Mouse (Mus musculus) brain, embryonic 14.5 days (tissue): ENCODE measurements around the gene Gm21860.
"Not testable (repeated sequence)": the region's sequence is repeated elsewhere in the genome, so short reads cannot be mapped to it uniquely, and the experiment has no call there.

Experiments used
- CTCF ChIP-seq: fragments of 200-500 bp; IDR thresholded peaks from 2 replicates; pipeline ENCODE4 v1.5.1; 2012; ENCODE audit warnings: inconsistent platforms, mild to moderate bottlenecking, moderate library complexity, borderline replicate concordance; ENCODE audit not compliant: insufficient read depth, insufficient read length; ENCODE audit errors: extremely low read depth
- POLR2A ChIP-seq: fragments of 200-500 bp; IDR thresholded peaks from 2 replicates; pipeline ENCODE4 v1.6.1; 2012; ENCODE audit warnings: mild to moderate bottlenecking, inconsistent platforms, borderline replicate concordance; ENCODE audit not compliant: poor library complexity, insufficient read depth, insufficient read length, severe bottlenecking; ENCODE audit errors: extremely low read depth

DNA sequence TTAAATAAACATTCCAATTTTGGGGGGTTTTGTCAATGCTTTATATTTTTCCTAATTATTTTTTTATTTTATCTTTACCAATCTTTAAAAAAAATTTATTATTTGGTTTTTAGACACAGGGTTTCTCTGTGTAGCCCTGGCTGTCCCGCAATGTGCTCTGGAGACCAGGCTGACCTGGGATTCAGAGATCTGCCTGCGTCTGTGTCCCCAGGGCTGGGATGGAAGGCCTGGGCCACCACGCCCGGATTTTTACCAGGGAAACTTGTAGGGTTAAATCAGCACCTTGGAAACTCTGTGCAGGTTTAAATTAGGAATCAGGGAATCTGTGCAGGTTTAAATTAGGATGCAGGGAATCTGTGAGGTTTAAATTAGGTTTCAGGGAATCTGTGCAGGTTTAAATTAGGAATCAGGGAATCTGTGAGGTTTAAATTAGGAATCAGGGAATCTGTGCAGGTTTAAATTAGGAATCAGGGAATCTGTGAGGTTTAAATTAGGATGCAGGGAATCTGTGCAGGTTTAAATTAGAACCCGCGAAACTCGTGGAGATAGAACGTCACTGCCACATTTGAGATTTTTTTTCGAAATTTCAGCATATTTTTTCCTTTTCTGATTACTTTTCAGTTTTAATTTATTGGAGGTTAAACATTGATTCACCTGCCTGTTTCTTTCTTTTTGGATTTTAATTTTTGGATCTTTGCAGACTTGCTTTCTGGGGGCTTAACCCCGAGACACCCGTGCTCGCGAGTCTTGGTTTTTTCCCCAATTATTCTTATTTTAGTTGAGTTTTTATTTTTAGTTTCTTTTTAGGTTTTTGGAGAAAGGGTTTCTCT lies 35.0 kb downstream of the Gm21860 start:
- TF ChIP-seq CTCF, POLR2A: not testable (repeated sequence)
